Mouse (Mus musculus) mature B cell (primary cell): ENCODE data around the gene Carhsp1.

Experiments used
- in situ Hi-C: fragments of 300-500 bp; cut with MboI; formaldehyde crosslinking; loops from 2 replicates; pipeline ENCODE4 v1.14.3; 2019

Carhsp1 gene

DNA sequence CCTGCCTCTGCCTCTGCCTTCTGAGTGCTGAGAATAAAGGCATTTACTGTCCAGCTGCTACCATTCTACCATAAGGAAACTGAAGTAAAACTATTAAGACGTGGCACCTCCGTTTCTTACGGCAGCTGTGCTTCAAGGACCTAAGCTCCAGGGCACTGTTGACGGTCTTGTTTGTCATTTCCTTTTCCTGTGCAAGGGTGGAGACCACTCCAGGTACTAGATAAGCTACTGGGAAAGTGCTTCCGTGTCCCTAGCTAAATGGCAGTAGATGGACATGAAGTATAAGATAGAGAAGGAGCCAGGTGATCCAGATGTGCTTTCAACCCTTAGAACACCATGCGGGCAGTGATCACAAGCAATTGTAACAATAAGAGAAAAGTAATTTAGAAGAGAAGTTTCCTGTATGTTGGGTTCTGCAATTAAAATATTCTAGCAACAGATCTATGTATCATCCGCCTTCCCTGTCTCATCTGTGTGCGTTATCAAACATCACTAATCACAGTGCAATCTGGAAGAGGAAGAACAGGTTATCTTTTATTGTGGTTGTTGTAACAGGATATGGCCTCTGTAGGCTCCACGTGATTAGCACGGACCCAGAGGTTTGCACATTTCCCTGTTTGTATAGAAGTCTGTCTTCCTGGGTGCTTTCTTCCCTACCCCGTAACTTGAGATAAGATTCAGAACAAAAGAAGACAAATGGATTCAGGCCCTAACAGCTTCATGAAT is 32.3 kb downstream of the Carhsp1 start:
- in situ Hi-C loops, result no loop called here

DNA sequence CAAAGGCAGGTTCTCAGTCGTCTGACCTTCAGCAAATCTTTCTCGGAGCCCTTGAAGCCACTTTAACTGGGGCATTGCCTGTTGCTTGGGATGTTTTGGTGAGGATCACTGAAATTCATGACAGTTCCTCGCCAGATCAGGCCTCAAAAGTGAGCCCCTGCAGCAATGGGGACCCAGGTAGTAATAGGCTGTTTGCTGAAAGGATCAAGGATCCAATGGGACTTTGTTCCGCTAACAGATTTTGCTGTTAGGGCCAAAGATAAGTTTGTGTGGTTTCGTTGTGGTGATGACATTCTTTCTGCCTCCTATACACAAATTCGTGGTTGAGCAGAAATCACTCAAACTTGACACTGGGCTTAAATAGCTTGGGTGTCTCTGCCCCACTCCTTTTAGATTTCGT is 33.8 kb downstream of the Carhsp1 start:
- in situ Hi-C loops, result no loop called here

DNA sequence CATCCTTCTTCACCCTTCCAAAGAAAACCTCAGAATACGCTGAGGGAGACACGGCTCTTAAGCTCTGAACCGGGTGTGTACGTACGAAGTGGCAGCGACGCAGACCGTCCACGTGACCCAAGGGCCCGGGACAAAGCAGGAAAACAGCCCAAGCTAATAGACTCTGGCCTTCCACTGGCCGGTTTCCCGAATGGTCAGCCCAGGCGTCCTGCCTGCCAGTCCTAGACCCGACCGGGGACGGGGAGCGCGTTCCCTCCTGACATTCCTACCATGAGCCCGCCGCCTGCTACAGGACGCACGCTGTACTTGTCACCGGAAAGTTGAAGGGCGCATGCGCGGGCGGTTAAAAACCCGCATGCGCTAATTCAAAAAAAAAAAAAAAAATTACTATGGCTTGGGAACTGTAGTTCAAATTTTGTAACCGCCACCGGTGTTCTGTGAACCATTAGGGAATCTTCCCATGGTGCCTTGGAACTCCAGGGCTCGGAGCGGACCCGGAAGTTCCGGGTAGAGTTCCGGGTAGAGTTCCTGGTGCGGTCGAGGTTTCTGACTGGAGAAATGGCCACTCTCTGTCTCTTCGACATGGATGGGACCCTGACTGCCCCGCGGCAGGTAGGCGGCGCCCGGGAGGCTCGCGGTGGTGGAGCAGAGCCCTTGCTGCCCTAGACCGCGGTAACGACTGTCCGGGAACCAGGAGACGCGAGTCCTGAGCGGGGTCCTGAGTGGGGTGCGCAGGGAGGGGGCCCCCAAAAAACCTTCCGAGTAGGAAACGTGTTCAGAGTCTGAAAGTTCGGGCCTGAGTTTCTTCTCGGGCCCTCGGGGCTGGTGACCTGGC is 34.5 kb downstream of the Carhsp1 start, which contains the start of the genes Pmm2 and Tmem186:
Pmm2 (plus strand) TSS at position 458 of the 835 bp plus-strand sequence.
Tmem186 (minus strand) TSS at position 496 of the 835 bp plus-strand sequence.
- in situ Hi-C loops, result no loop called here

DNA sequence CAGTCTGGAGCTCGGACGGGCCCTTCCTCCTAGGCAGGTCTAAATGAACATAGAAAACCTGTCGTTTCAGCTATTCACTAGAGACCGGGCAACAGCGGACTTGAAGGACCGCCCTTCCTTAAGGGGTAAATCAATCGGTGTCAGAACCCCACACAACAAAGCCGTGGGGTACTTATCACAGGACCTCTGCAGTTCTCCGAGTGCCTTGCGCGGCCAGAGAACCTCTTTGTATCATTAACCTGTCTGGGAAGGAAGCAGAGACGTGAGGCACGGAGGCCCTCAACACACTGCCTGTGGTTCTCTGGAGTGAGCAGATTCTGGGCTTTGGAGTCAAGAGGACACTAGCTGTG is 35.1 kb downstream of the Carhsp1 start:
- in situ Hi-C loops, result no loop called here

DNA sequence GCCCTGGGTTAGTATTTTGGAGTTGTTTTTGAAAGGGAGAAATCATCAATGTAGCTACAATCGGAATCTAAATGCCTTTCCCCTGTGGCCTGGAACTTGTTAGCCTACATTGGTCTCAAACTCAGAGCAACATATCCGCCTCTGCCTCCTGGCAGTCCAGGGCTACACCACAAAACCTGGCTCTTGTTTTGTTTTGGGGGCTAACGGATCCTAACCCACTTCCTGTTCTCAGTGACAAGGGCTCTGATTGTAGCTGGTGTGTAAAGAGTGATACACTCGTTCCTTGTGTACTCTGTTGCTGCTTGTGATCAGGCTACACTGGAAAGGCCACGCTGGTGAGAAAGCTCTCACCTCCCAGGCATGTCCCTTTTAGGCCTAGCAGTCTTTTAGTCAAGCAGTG is 40.5 kb downstream of the Carhsp1 start:
- in situ Hi-C loops, result no loop called here

DNA sequence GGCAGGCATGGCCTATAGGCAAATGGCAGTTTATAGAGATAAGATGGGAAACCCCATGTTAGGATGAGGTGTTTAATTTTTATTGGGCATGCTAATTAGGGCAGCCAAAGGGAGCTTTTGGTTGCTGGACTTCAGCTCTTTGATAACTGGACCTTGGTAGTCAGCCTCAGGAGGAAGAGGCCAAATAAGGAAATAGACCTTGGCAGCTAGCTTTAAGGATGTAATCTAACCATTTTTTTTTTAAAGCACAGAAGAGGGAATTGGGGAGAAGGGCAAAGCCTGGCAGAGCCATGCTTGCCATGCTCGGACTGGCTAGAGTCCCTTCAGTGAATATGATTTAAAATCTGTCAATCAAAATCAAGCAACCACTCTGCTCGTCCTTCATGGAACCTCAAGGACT is 41.5 kb downstream of the Carhsp1 start:
- in situ Hi-C loops, result no loop called here

DNA sequence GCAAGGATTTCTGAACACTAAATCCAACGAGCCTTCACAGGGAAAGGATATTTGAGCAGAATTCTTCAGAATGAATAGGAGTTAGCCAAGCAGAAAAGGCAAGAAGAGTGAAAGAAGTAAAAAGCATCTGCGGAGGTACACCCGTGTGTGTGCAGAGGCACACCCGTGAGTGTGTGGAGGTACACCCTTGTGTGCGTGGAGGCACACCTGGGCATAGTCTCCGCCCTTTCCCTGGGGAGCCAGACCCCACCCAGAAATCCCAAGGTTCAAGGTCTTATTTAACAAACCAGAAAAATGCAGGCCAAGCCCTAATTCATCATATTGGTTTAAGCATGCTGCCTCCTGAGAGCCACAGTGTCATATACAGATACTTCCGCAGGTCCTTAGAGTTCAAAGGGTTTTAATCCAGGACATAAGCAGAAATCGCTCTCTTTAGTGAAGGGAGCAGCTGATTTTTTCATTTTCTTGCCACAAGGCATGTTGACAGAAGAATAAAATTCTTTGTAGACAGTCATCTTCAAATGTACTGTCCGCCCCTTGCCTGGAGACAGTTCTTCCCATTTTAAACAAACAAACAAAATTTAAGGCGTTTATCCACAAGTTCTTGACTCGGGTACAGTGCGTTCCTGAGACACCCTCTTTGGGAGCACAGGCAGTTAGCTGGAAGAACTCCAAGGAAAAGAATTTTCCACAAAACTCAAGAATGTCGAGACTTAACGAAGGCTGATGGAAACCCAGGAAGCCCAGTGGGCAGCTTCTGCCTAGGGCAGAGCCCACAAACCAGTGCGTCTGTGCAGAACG is 51.4 kb downstream of the Carhsp1 start:
- in situ Hi-C loops, result no loop called here

DNA sequence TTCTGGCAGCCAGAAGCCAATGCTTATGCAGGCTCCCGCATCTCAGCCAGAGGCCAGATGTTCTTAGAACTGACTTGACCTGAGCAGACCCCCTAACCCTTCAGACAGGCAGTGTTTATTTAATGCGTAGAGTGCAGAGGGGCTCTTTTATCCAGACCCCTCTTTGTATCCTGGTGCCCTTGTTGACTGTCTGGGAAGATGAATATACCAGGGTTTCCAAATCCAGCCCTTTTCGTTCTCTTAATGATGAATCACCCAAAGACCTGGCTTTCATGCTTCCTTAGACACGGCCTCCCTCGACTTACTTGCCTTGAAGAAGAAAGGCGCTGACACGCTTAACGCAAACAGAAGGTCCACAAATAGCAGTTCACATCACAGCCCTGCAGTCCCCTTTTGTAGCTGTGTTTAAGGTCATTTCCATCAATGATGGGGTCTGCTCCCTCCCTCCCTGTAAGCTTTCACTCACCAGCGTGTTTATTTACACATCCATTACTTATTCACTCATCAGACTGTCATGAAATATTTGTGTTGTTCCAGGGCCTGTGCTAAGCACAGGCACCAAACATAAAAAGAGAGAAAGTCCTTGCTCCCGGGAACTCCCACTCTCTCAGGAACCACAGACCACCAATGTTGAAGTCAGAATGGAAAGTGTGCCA is 52.2 kb downstream of the Carhsp1 start:
- in situ Hi-C loops, result no loop called here

DNA sequence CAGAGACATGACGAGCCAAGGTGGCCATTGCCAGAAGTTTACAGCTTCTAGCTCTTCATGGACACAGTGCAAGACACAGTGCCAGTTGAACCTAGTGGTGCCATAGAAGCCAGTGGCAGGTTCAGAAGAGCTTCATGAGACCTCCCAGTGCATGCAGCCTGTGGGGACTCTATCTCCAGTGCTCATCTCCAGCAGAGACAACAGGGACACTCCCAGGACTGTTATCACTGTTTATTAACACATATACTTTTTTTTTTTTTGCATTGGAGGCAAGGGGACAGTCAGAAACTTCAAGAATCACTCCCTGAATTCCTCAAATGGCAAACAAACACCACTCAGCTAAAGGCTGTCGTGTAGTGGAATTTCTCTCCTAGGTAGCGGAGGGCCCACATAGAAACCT is 58.5 kb downstream of the Carhsp1 start:
- in situ Hi-C loops, result no loop called here

DNA sequence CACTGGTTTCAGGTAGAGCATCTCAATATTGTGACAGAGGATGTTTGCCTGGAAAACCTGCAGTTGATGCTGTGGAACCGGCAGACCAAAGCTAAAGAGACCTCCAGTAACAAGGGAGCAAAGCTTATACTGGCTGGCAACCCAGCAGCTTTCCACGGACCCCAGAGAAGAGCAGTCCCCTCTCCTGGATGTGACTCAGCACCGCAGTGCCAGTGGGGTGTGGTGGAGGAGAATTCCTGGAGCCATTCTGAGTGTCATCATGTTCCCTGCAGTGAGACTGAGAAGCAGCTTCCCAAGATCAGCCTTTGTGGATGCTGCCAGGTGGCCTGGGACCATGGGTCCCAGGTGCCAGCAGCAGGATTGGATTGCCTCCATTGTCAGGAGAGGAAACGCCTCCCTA is 58.9 kb downstream of the Carhsp1 start:
- in situ Hi-C loops, result no loop called here

DNA sequence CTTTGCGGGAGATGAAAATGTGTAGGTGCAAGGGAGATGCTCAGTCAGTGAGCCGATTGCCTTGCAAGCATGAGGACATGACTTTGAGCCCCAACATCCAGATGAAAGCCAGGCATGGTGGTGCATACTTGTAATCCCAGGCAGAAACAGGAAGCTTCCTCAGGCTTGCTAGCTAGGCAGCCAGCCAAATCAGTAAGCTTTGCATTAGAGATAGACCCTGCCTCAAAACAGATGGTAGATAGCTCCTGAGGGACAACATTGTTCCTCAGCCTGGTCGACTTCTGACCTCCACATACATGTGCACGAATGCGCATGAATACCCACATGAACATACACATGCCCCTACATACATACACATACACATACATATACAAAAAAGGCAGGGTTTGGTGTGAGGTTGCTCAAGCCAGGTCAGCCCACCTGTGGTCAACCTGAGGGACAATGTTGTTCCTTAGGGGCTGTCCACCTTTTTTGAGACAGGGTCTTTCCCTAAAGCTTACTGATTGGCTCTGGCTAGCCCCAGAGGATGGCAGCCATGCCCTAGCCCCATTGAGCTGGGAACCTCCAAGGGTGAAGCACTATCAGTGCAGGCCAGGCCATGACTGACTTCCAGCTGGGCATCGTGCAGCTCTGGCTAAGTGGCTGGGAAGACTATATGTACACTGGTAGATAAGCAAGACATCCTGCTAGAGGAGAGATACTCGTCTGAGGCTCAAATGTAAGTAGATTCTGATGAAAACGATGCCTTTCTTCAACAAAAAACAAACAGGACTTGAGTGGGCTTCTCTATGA is 59.5 kb downstream of the Carhsp1 start:
- in situ Hi-C loops, result no loop called here

DNA sequence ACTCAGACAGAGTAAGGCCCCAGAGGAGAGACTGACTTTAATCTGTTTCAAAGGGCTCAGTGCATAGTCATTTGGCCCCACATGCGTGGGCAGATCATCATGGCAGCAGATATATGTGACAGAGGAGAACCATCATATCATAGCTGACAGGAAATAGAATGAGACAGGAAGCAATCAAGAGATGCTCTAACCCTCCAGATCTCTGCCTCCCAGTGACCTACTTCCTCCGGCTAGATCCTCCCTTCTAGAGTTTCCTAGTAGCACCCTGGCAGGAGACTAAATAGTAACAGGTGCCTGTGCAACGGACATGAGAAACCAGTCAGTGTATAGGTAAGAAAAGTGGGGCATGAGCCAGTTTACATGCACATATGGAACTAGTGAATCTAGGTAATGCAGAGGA is 61.6 kb downstream of the Carhsp1 start:
- in situ Hi-C loops, result no loop called here
